Mouse (Mus musculus): ENCODE measurements at regions not wholly inside any gene's neighbourhood (a gene's known extent, or its start where the extent isn't known, plus 50 kb on each side); places are given as distances from the start of the nearest gene placed in this dataset.
"Not testable (repeated sequence)": the region's sequence is repeated elsewhere in the genome, so short reads cannot be mapped to it uniquely, and the experiment has no call there.

DNA sequence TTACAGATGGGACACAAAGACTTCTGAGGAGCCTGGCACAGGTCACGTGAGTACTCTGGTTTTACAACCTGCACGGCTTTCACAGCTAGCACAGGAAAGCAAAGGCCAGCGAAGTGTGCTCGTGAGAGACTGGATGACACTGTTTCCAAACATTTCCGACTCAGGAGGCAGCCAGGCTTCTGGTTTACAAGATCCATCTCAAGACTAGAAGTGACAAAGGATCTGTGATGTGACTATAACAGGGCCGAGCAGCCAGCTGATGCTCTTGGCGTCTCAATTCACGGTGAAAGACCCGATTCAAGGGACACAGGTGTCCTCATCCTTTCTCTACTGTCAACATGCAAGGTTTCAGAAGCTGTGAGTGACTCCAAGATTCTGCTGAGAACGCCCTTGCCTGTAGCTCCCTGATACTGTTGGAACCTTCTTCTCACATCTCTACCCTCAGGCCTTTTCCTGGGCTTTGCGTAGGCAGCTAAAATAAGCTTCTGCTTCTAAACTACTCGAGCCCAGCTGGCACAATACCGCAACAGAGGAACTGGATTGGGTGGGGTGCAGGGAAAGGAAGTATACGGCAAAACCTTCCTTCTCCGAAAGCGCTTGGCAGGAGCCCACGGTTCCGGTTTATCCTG is 300.3 kb downstream of the Abcc12 start:
- peak; percentile 1 for DNase-seq (ENCODE audit: extremely low read depth, low read depth, low spot score)

DNA sequence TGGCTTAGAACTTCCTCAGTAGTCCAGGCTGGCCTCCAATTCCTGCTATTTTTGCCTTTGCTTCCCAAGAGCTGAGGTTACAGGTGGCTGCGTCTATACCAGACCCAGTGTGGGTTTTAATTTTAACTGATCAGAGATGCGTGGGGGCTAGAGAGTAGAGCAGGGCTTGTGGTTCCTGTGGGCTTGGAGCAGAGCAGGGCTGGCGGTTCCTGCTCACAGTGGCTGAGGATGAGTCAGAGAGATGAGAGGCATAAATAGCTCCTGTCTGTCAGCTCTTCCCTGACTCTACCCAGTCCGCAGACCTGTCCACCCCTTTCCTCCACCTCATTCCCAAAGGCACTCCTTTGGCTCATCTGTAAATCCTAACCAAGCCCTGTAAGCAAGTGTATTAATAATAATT is 304.8 kb downstream of the Abcc12 start:
- no peak for DNase-seq (ENCODE audit: extremely low read depth, low read depth, low spot score)

DNA sequence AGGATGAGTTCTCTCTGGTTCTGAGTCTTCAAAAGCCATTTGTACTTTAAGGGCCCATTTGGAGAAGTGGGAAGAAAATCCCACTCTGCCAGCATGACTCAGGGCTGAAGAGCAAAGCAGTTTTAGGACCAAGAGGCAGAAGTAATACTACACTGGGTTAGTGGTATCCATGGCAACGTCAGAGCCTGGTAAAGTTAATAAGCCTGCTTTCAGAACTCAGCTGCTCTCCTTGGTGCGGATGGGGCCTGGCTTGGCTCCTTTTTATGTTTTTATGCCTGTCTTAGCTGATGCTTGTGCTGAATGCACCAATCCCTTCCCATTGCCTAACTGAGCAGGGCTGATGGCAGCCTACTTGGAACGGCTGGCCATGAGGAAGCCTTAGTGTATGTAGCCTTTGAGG is 306.7 kb downstream of the Abcc12 start:
- DNase-seq (ENCODE audit: extremely low read depth, low read depth, low spot score) = no peak

DNA sequence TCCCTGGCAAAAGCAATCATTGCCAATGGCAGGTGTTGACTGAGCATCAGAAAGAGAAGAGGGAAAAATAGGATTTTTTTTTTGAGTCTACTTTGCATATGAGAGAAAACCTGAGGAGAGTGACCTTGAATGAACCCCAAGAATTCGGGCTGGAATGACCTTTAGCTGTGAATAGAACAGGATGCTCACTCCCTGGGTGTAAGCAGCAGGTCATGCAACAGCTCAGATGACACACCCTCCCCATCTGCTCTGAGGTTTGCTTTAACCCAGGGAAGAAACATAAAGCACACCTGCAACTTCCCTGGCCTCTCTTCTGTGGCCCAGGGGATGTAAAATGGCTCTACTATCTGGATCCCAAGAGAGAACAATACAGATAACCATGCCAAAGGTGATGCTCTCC is 307.9 kb downstream of the Abcc12 start:
- no peak for DNase-seq (ENCODE audit: extremely low read depth, low read depth, low spot score)

DNA sequence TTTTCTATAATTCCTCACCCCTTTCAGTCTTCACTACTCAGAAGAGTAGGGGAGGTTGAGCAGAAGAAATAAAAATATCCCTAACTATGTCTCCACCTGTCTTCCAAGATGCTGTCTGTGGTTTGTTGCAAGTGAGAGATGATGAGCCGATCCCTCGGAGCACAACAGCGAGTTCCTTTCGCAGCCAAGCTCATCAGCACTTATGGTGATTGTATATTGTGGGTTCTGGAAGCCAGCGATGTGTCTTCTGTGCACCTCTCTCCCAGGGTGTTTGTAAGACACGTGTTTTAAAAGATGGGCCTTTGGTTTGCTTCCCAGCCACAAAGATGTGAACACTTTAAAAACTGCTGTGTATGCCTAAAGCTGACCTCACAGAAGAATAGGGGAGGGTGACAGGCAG is 309.0 kb downstream of the Abcc12 start:
- no peak for DNase-seq (ENCODE audit: extremely low read depth, low read depth, low spot score)

DNA sequence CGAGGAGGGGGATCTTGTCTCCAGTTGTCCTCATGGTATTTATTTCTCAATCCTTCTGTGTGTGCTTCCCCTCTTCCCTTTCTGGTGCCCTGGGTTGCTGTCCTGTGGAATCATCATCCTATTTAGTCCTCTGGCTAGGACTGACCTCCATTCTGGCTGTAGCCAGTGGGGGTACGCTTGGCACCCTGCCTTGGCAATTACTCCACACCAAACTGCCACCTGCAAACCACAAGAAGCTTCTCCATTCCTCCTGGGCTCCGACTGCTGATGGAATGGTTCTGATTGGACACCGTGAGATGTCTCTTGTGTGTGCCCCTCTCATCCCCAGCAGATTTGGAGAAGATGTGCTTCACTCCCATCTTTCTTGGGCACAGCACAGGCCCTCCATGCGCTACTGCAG is 322.5 kb downstream of the Abcc12 start:
- DNase-seq (ENCODE audit: extremely low read depth, low read depth, low spot score) = no peak

DNA sequence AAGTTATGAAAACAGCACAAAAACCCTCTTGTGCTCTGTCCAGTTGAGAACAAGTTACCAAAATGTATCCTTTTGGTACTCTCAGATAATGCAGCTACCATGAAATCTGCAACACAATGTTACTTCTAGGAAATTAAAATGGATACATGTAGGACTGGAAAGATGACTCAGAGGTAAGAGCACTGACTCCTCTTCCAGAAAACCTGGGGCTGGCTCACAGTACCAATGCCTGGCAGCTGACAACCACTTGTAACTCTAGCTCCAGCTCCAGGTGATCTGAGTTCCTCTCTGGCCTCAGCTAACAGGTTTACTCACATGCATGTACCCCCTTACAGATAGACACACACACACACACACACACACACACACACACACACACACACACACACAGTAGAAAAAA is 325.1 kb downstream of the Abcc12 start:
- DNase-seq (ENCODE audit: extremely low read depth, low read depth, low spot score) = no peak

DNA sequence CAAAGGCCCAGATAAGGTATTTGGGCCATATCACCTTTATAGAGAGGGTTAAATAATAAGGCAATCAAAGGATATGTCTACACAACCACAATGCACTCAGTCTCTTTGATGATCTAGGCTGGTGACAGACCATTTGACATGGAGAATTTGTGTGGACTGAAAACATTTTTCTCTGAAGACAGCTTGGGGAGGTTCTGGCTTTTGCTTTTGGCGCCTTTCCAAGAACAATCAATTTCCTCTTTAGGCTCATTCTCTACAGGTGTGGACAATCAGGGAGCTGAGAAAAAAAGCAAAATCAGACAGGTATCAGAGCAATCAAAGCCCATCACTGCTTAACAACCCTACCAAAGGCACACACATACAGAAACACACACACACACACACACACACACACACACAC is 325.8 kb downstream of the Abcc12 start:
- DNase-seq (ENCODE audit: extremely low read depth, low read depth, low spot score) = no peak

DNA sequence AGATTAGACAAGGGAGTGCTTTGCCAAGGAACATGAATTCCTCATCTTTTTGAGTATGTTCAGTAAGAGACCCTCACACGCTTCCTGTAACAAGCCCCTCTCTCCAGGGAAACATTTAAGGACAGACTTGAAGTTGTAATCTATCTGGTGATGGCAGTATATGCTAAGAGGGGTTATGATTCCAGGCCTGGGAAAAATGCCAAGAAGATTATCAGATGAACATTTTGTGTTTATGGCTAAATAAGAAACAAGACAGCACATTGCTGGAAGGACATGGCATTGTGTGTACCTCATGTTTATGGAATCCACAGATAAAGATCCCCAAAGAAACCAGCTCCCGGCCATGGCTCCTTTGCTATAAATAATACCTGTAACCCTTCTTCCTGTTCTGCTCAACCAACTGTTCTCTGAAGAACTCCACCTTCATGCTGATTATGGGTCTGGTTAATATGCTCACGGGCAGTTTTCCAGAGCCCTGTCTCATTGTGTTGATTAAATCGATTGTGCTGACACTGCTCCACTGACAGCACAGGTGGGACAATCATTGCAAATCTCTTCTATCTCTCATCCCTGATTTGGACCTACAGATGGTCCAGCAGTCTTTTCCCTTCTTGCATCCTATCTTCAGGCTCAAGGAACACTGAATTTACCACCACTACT is 327.7 kb downstream of the Abcc12 start:
- no peak for DNase-seq (ENCODE audit: extremely low read depth, low read depth, low spot score)

DNA sequence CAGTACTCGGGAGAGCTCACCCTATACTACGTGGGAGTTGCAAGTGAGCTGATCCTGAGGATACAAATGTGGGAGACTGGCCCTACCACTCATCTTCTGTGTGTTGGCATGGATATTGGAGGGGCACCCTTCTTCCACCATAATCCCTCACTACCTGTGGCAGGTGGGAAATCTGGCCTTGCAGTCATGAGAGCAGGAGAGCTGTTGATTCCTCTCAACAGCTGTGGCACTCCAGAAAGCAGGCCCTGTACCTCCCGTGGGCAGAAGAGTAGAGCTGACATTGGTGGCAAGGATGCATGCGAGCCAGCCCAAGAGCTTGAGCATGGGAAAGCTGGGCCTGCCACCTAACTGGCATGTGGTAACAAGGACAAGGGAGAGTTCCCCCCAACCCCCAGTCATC is 345.8 kb downstream of the Abcc12 start:
- no peak for DNase-seq (ENCODE audit: extremely low read depth, low read depth, low spot score)

DNA sequence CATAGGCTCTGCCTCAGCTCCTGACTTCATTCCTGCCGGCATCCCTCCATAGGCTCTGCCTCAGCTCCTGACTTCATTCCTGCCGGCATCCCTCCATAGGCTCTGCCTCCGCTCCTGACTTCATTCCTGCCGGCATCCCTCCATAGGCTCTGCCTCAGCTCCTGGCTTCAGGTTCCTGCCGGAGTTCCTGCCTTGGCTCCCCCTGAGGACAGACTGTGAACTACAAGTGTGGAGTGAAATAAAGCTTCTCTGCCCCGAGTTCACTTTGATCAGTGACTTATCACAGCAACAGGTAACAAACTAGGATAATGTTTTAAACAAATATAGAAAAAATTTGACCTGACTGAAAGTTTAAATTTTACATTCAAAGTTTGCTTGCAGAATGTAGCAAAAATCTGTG is 348.5 kb downstream of the Abcc12 start:
- not testable (repeated sequence) for DNase-seq (ENCODE audit: extremely low read depth, low read depth, low spot score)

DNA sequence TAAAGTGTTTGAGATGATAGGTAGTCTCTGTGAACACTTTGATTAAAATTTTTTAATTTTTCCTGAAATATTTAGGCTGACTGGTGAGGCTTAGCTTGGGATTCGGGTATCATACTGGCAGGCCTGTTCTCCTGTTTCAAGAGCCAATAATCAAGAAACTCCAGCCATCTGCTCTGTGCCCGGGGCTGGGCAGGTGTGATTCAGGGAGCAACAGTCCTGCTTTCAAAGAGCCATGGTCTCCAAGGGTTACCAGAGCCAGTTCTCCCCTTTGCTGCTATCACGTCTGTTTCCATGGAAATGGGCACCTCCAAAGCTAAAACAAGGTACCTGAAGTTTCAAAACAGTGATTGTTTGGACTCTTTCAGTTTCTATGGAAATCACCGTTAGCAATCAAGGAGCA is 355.6 kb downstream of the Abcc12 start:
- no peak for DNase-seq (ENCODE audit: extremely low read depth, low read depth, low spot score)

DNA sequence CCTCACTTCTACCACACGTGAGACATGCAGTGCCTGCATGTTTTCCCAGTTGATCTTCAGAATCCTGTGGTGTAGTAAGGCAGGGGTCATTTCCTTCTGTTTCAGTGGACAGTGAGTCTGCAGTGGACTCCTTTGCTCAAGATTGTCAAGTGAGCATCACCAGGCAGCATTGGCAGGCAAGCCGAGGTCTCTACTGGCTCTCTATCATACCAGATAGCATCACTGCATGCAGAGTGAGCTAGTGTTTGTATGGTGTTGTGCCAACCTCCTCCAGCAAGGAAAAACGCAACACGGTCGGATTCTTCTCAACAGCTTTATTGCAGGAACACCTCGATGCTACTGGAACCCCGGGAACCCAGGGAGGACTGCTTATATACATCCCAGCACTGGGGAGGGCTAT is 357.8 kb downstream of the Abcc12 start:
- no peak for DNase-seq (ENCODE audit: extremely low read depth, low read depth, low spot score)

DNA sequence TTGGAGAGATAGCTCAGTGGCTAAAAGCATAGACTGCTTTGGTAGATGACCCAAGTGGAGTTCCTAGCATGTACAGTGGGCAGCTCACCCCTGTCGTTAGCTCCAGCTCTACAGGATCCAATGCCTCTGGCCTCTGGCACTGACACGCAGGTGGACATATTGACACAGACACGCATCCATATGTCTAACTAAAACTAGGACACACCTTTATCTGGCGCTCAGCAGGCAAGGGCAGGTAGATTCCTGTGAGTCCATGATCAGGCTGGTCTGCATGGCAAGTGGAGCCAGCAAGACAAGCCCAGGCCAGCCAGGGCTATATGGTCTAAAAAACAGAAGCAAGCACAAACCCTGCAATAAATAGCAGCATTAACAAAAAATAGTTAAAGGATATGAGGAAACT is 358.3 kb downstream of the Abcc12 start:
- no peak for DNase-seq (ENCODE audit: extremely low read depth, low read depth, low spot score)

DNA sequence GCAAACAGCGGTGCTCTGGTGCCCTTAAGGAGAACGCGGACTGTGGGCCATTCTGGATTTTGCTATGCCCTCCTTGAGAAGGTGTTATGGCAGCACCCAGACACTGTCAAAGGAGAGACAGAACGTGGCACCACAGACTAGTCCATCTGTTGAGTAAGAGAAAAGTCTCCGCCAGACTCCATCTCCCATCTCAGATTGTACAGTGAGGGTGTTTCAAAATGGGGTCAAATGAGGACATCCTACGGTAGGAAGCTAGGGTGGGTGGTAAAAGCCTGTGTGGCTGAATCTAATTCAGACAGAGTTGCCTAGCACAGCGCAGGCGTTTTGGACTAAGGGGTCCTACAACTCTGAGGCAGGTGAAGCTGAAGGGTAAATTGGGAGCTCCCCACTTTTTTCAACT is 366.1 kb downstream of the Abcc12 start:
- DNase-seq (ENCODE audit: extremely low read depth, low read depth, low spot score) = no peak

DNA sequence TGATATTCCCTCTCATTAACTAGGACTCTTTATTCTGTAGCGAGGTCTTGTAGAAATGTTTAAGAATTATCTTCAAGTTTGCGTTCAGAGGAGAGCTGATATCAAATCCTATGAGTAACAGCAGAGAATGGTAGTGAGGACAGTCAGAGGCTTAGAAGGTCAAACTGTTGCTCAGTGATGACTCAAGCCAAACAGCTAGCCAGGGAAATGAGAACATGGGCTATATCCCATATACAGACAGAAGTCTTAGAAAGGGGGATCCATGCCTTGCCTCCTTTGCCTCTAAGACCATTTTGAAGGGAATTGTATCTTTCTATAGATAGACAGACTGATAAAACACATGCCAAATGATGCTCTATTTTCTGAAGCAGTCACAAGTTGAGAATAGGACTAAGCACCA is 368.0 kb downstream of the Abcc12 start:
- no peak for DNase-seq (ENCODE audit: extremely low read depth, low read depth, low spot score)

DNA sequence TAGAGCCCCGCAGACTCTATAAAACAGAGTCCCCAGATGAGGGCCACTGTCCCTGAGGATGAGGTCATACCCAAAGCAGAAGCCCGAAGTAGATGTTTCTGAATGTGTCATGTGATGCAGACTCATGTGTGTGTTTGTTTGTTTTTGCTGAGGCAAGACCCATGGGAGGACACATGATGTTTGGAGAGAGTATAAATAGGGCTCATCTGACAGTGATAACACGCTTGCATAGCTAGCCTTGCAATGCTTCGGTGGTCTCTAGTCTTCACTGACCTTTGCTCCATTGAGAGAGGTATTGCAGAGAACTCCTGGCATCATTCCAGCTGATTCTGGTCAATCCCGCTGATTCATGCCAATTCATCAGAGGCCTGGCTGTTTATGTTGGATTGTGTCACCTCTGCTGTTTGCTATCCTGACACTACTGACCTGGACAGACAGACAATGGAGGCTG is 368.1 kb downstream of the Phkb start:
- no peak for DNase-seq (ENCODE audit: extremely low read depth, low read depth, low spot score)

DNA sequence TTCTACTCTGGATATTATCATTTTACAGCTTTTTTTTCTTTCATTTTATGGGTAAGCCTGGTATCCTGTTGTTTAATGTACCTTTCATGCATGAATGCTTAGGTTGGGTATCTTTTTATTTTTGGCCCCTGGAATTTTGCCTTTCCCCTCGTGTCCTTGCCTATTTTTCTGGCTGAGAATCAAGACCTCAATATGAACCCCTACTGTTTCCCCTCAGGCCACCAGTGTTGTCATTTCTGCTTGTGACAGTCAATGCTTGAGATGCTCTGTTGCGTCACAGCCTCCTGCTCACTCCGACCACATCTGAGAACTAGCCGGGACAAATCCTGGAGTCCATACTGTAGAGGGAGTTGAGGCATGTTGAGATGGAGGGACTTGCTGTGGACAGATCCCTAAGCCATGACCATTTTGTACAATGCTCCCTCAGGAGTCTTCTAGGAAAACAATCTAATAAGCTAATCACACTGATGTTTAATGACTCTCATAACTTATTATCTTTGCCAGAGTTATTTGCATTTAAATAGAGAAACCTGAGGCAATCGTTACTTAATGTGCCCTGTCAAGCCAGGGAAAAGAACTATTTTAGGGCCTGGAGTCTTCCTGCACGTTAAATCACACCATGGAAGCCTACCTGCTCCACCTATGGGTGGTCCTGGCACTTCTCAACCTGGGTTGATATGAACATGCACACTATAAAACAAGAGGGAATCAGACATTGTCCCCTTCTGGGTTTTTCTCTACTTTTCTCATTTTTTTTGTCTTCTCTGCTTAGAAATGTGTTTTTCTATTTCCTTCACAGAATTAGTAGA is 363.9 kb downstream of the Phkb start:
- DNase-seq (ENCODE audit: extremely low read depth, low read depth, low spot score) = no peak

DNA sequence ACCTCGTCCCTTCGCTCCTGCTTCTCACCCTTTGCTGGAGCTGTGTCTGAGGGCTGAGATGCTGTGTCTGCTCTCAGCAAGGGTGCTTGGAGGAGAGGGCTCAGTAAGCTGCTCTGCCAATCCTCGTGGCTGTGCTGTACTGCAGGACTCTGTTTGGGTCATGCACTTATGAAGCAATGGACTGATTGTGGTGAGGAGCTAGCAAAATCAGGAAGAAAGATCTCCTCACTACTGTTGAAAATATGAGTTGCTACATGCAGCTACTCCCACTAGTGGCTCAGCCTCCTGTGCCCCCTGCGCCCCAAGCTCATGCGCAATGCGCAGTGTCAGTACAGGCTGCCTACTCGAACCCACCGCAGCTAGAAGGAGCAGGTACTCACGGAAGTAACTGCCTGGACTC is 362.3 kb downstream of the Phkb start:
- no peak for DNase-seq (ENCODE audit: extremely low read depth, low read depth, low spot score)

DNA sequence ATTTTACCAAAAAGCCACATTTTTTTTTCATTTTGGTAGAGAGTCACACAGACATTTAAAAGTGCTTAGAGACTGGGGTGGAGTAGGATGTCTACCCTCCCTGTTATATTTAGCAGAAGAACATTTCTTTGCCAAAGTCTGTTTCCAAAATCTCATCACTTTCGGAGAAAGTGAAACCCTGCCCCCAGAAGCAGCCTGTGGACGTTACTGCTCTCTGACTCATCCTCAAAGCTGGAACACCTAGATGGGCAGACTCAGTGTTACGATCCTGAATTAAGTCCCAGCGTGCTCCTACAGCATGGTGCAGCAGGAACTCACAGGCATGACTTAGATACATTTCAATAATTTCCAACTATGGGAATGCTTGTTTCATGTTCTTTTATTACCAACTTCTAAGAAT is 361.1 kb downstream of the Phkb start:
- no peak for DNase-seq (ENCODE audit: extremely low read depth, low read depth, low spot score)

DNA sequence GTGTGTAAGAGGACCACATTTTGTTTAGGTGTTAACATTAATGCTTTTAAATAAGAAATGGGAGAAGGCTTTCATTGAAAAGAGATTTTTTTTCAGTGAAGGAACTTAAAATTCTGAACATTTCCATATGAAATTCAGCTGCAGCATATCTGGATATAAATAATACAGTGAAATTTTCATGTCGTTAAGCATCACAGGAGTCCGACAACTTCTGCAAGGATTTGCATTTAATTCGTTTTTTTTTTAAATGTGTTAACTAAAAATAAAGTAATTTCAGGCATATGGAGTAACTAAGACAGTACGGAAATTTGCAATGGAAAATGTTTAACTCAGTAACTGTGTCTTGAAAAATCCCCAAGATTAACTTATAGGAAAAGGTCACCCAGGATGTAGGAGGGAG is 351.5 kb downstream of the Phkb start:
- no peak for DNase-seq (ENCODE audit: extremely low read depth, low read depth, low spot score)

DNA sequence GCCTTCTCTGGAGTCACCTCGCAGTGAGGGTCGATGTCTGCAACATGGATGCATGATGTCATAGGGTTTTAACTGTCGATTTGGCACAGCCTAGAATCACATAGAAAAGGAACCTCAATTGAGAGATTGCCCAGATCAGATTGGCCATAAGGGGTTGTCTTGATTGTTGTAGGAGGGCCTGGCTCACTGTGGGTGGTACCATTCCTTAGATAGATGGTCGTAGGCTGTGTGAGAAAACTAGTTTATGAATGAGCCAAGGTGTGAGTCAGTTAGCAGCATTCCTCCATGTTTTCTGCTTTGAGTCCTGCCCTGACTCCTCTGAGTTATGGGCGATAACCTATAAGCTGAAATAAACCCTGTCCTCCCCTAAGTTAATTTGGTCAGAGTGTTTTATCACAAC is 343.9 kb downstream of the Phkb start:
- DNase-seq (ENCODE audit: extremely low read depth, low read depth, low spot score) = no peak

Data from fat pad, adult 2 months (tissue).